Mouse (Mus musculus) layer of hippocampus, adult 6 months (tissue): ENCODE data around the gene Cyp3a13. TPM values are rescaled to one million over a fixed set of nuclear protein-coding genes. Genes with fewer than 3 reads are reported as not detected.

Experiments
- long read RNA-seq, 2 experiments: library from polyadenylated mRNA; unstranded; transcript quantifications; one replicate each; pipeline ENCODE4 v2.0.0; 2019 to 2020
- polyA plus RNA-seq: library from polyadenylated mRNA; unstranded; fragments of <200 nt; fragmentation: Nextera tagmentation; gene quantifications from 2 replicates; pipeline ENCODE4 v1.2.3, GENCODE M21; 2021

Gene Cyp3a13
- polyA plus RNA-seq = not detected in 2 replicates
- long read RNA-seq, experiment 1 = 0 reads
- long read RNA-seq, experiment 2 = 0 reads

GRCm38 (mm10) chr5:137921532-137921931, at the start of gene Cyp3a13:
TSS of gene Cyp3a13 (minus strand) at chr5:137921619.

GRCm38 (mm10) chr5:137962945-137963344, 41.5 kb upstream of the Cyp3a13 start, which contains the start of gene Gjc3:
TSS of gene Gjc3 (minus strand) at chr5:137963098.

GRCm38 (mm10) chr5:137871644-137872380, 49.6 kb downstream of the Cyp3a13 start, which contains the start of gene Pilrb2:
TSS of gene Pilrb2 (minus strand) at chr5:137871815.

GRCm38 (mm10) chr5:137857960-137858710, 63.3 kb downstream of the Cyp3a13 start, which contains the start of gene Pilrb1:
TSS of gene Pilrb1 (minus strand) at chr5:137858106.

Other genes starting within 250 kb of the Cyp3a13 start
- gene Agfg2, start 236.9 kb downstream of the Cyp3a13 start, polyA plus RNA-seq = 17.0 and 19.7 TPM in 2 replicates
- 1.1 and 1.4 TPM in 2 replicates for gene Nyap1, start 180.0 kb downstream of the Cyp3a13 start, polyA plus RNA-seq
- 452 and 506 TPM in 2 replicates for gene Tsc22d4, start 175.9 kb downstream of the Cyp3a13 start, polyA plus RNA-seq
- 31.0 and 33.0 TPM in 2 replicates for gene Ppp1r35, start 142.8 kb downstream of the Cyp3a13 start, polyA plus RNA-seq
- 11.8 and 12.1 TPM in 2 replicates for gene Mepce, start 134.0 kb downstream of the Cyp3a13 start, polyA plus RNA-seq
- gene Zcwpw1, start 133.8 kb downstream of the Cyp3a13 start, polyA plus RNA-seq = 3.1 and 3.5 TPM in 2 replicates
- 0.84 and 1.5 TPM in 2 replicates for gene Pilra, start 85.3 kb downstream of the Cyp3a13 start, polyA plus RNA-seq
- gene Pilrb1, start 63.5 kb downstream of the Cyp3a13 start, polyA plus RNA-seq = not detected in 2 replicates
- not detected in 2 replicates for gene Pilrb2, start 49.8 kb downstream of the Cyp3a13 start, polyA plus RNA-seq
- gene Gjc3, start 41.5 kb upstream of the Cyp3a13 start, polyA plus RNA-seq = 13.0 and 14.2 TPM in 2 replicates
- gene Azgp1, start 59.9 kb upstream of the Cyp3a13 start, polyA plus RNA-seq = not detected in 2 replicates
- gene Smok3a, start 99.6 kb upstream of the Cyp3a13 start, polyA plus RNA-seq = not detected in 2 replicates
- not detected in 2 replicates for gene Smok3b, start 99.8 kb upstream of the Cyp3a13 start, polyA plus RNA-seq
- not detected in 2 replicates for gene Smok3c, start 131.6 kb upstream of the Cyp3a13 start, polyA plus RNA-seq
- 8.0 and 10.7 TPM in 2 replicates for gene Zkscan1, start 163.5 kb upstream of the Cyp3a13 start, polyA plus RNA-seq
- 14.1 and 14.6 TPM in 2 replicates for gene Zscan21, start 195.3 kb upstream of the Cyp3a13 start, polyA plus RNA-seq
- gene Zfp113, start 234.1 kb upstream of the Cyp3a13 start, polyA plus RNA-seq = 4.0 and 6.4 TPM in 2 replicates
- 330 and 333 TPM in 2 replicates for gene Cops6, start 239.5 kb upstream of the Cyp3a13 start, polyA plus RNA-seq